Mouse (Mus musculus): ENCODE measurements around the gene Trak2.

- TF ChIP-seq CTCF (IDR thresholded peaks at IDR 0.05 in 2 of 3, conservative IDR thresholded peaks at IDR 0.05 in 1 of 3; ENCODE audit: control insufficient read depth in 1 of 3, insufficient read depth in 1 of 3, low read depth in 2 of 3, low read length in 3 of 3, poor library complexity in 1 of 3, severe bottlenecking in 1 of 3) (no peak), MAZ (IDR thresholded peaks at IDR 0.05; ENCODE audit: low read depth, low read length) (no peak), GATA1 (IDR thresholded peaks at IDR 0.05; ENCODE audit: low read depth, low read length) (no peak)
These were observed 83.2 kb downstream of the Trak2 start for GRCm38 (mm10) chr1:58889826-58890546.

Measured in MEL (cell line).